In the genomic region with DNA sequence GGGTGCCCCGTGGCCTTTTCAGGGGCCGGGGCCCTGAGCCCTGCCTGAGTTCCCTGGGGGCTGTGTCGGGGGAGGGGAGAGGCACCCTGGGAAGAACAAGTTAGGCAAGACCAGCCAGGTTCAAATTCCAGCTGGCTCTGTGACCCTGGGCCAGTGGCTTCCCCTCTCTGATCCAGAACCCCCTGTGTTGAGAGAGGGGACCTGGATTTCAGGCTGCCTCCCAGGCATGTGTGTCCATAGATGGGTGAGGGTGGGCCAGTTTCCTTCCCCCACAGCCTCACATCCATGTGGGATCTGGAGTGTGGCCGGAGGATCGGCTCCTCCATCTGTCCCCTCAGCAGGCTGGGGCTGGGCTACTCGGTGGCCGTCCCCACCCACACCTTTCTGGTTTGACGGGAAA, we compare ENCODE assay signal across 8 mouse cellular contexts. TPM values are rescaled to one million over a fixed set of nuclear protein-coding genes. Genes with fewer than 3 reads are reported as not detected.
DNase-seq lines count a peak whose midpoint lies in the region; ATAC-seq and TF ChIP-seq lines count a peak whose summit lies in the region.

No protein-coding gene starts in this region.

- no peaks in the 10 kb centered on the region for H3K27me3 ChIP-seq in lung, postnatal 0 days (replicated peaks; ENCODE audit: insufficient read depth, low read length)
- H3K27me3 ChIP-seq in hindbrain, embryonic 16.5 days (replicated peaks; ENCODE audit: control insufficient read depth, insufficient read depth, low read length), result peaks cover 3% of the 10 kb centered on the region; the same call in 1 of the 2 replicates
- peaks cover 6% of the 10 kb centered on the region for H3K27me3 ChIP-seq in neural tube, embryonic 15.5 days (replicated peaks)

- H3K9ac ChIP-seq in lung, postnatal 0 days (replicated peaks; ENCODE audit: low read depth), result peak overlapping the region; percentile 10
- peak overlapping the region; percentile 36 for H3K9ac ChIP-seq in hindbrain, embryonic 16.5 days (ENCODE audit: low read depth, low read length)
- peak overlapping the region; percentile 26; the same call in 1 of the 2 replicates for H3K9ac ChIP-seq in neural tube, embryonic 15.5 days (replicated peaks)

- ATAC-seq in lung, postnatal 0 days, result no peak
- ATAC-seq in hindbrain, embryonic 16.5 days, result no peak
- ATAC-seq in neural tube, embryonic 15.5 days (ENCODE audit: low FRiP score), result no peak

- TF ChIP-seq CTCF in lung, postnatal 0 days (IDR thresholded peaks at IDR 0.05), result no peak

- H3K4me3 ChIP-seq in lung, postnatal 0 days (ENCODE audit: low read depth, low read length), result peak overlapping the region; percentile 17
- no peak overlapping the region for H3K4me3 ChIP-seq in hindbrain, embryonic 16.5 days (ENCODE audit: low read length)
- H3K4me3 ChIP-seq in neural tube, embryonic 15.5 days (replicated peaks), result peak overlapping the region; percentile 15; the same call in 1 of the 2 replicates

- DNase-seq in adrenal gland, adult 2 months, result peak; percentile 49
- no peak for DNase-seq in adrenal gland, postnatal 25 days
- DNase-seq in lung, postnatal 0 days (ENCODE audit: low spot score), result no peak
- no peak for DNase-seq in lung, adult 18-20 months
- DNase-seq in gastrocnemius, postnatal 36 days, result no peak
- DNase-seq in urinary bladder, postnatal 14 days (ENCODE audit: low spot score), result no peak

- H3K9me3 ChIP-seq in lung, postnatal 0 days (ENCODE audit: low read length), result no peaks in the 10 kb centered on the region
- no peaks in the 10 kb centered on the region for H3K9me3 ChIP-seq in hindbrain, embryonic 16.5 days (ENCODE audit: control insufficient read depth, low read length)
- no peaks in the 10 kb centered on the region for H3K9me3 ChIP-seq in neural tube, embryonic 15.5 days (replicated peaks)

- peak overlapping the region; percentile 68 for H3K4me2 ChIP-seq in lung, postnatal 0 days (replicated peaks; ENCODE audit: low read depth, low read length)
- peak overlapping the region; percentile 24; the same call in 1 of the 2 replicates for H3K4me2 ChIP-seq in hindbrain, embryonic 16.5 days (ENCODE audit: low read length)
- peak overlapping the region; percentile 96 for H3K4me2 ChIP-seq in neural tube, embryonic 15.5 days

- intact Hi-C loops in gastrocnemius, postnatal 36 days (cut with DNase I), result no loop called here

- H3K4me1 ChIP-seq in lung, postnatal 0 days (ENCODE audit: insufficient read depth, low read depth, low read length), result peaks cover 45% of the 10 kb centered on the region
- H3K4me1 ChIP-seq in hindbrain, embryonic 16.5 days (ENCODE audit: control insufficient read depth, insufficient read depth, low read depth, low read length), result peaks cover 45% of the 10 kb centered on the region
- H3K4me1 ChIP-seq in neural tube, embryonic 15.5 days, result peaks cover 62% of the 10 kb centered on the region

- WGBS in lung, postnatal 0 days, result 29% methylated on average over 8 of the region's 8 CpGs
- WGBS in hindbrain, embryonic 16.5 days, result 56% methylated on average over 8 of the region's 8 CpGs
- WGBS in neural tube, embryonic 15.5 days, result 49% methylated on average over 8 of the region's 8 CpGs

- peak overlapping the region; percentile 39 for H3K27ac ChIP-seq in lung, postnatal 0 days (ENCODE audit: low read length)
- no peak overlapping the region for H3K27ac ChIP-seq in hindbrain, embryonic 16.5 days (ENCODE audit: low read depth, low read length)
- 0 out of 2 replicates have a peak overlapping the region, but pooled peaks have one; percentile 37 for H3K27ac ChIP-seq in neural tube, embryonic 15.5 days (replicated peaks)

- no peak for TF ChIP-seq EP300 in lung, postnatal 0 days (IDR thresholded peaks at IDR 0.05)

- H3K36me3 ChIP-seq in lung, postnatal 0 days (ENCODE audit: insufficient read depth, low read length), result peaks cover 11% of the 10 kb centered on the region; the same call in 1 of the 2 replicates
- peaks cover 14% of the 10 kb centered on the region for H3K36me3 ChIP-seq in hindbrain, embryonic 16.5 days (ENCODE audit: control insufficient read depth, insufficient read depth, low read length)
- H3K36me3 ChIP-seq in neural tube, embryonic 15.5 days, result peaks cover 18% of the 10 kb centered on the region

RNA-seq across cellular contexts. Expression of gene Zbtb7a, which starts 5.0 kb away (rescaled TPM):
- total RNA-seq in adrenal gland, adult 2 months (2021), result 10 to 100 TPM; 62.9 to 80.9 TPM
- 150 and 158 TPM in 2 replicates for polyA plus RNA-seq in adrenal gland, adult 2 months (2012; rRNA removed)
- 72.8 and 96.8 TPM in 2 replicates for total RNA-seq in adrenal gland, postnatal 25 days (2021)
- 58.2 and 62.0 TPM in 2 replicates for polyA plus RNA-seq in lung, postnatal 0 days (2015; fragmentation: Nextera tagmentation; extraction: Ambion mirVana)
- polyA plus RNA-seq in hindbrain, embryonic 16.5 days (2015; fragmentation: Nextera tagmentation; extraction: Ambion mirVana), result 13.3 and 13.6 TPM in 2 replicates
- 14.8 and 21.0 TPM in 2 replicates for polyA plus RNA-seq in neural tube, embryonic 15.5 days (2015; fragmentation: Nextera tagmentation; extraction: Ambion mirVana)
- 10 to 100 TPM; 22.4 to 27.8 TPM for total RNA-seq in gastrocnemius, postnatal 36 days (2021)

RNA-seq across cellular contexts. Expression of gene Pias4, which starts 27.7 kb away (rescaled TPM):
- 10 to 100 TPM; 27.3 to 29.8 TPM for total RNA-seq in adrenal gland, adult 2 months (2021)
- 41.4 and 48.6 TPM in 2 replicates for polyA plus RNA-seq in adrenal gland, adult 2 months (2012; rRNA removed)
- total RNA-seq in adrenal gland, postnatal 25 days (2021), result 33.1 and 36.9 TPM in 2 replicates
- 27.9 TPM in 2 replicates for polyA plus RNA-seq in lung, postnatal 0 days (2015; fragmentation: Nextera tagmentation; extraction: Ambion mirVana)
- polyA plus RNA-seq in hindbrain, embryonic 16.5 days (2015; fragmentation: Nextera tagmentation; extraction: Ambion mirVana), result 47.1 and 56.9 TPM in 2 replicates
- 52.8 and 57.3 TPM in 2 replicates for polyA plus RNA-seq in neural tube, embryonic 15.5 days (2015; fragmentation: Nextera tagmentation; extraction: Ambion mirVana)
- 10 to 100 TPM; 14.0 to 16.3 TPM for total RNA-seq in gastrocnemius, postnatal 36 days (2021)

RNA-seq across cellular contexts. Expression of gene Map2k2, which starts 34.3 kb away (rescaled TPM):
- total RNA-seq in adrenal gland, adult 2 months (2021), result 100 to 1,000 TPM; 157 to 185 TPM
- polyA plus RNA-seq in adrenal gland, adult 2 months (2012; rRNA removed), result 787 and 873 TPM in 2 replicates
- 182 and 184 TPM in 2 replicates for total RNA-seq in adrenal gland, postnatal 25 days (2021)
- 118 and 121 TPM in 2 replicates for polyA plus RNA-seq in lung, postnatal 0 days (2015; fragmentation: Nextera tagmentation; extraction: Ambion mirVana)
- 236 and 240 TPM in 2 replicates for polyA plus RNA-seq in hindbrain, embryonic 16.5 days (2015; fragmentation: Nextera tagmentation; extraction: Ambion mirVana)
- polyA plus RNA-seq in neural tube, embryonic 15.5 days (2015; fragmentation: Nextera tagmentation; extraction: Ambion mirVana), result 227 and 241 TPM in 2 replicates
- 100 to 1,000 TPM; 160 to 174 TPM for total RNA-seq in gastrocnemius, postnatal 36 days (2021)

RNA-seq across cellular contexts. Expression of gene Eef2, which starts 36.4 kb away (rescaled TPM):
- total RNA-seq in adrenal gland, adult 2 months (2021), result 1,000 to 10,000 TPM; 1,393 to 1,508 TPM
- 1,342 and 1,424 TPM in 2 replicates for polyA plus RNA-seq in adrenal gland, adult 2 months (2012; rRNA removed)
- total RNA-seq in adrenal gland, postnatal 25 days (2021), result 1,495 and 1,572 TPM in 2 replicates
- 509 and 537 TPM in 2 replicates for polyA plus RNA-seq in lung, postnatal 0 days (2015; fragmentation: Nextera tagmentation; extraction: Ambion mirVana)
- polyA plus RNA-seq in hindbrain, embryonic 16.5 days (2015; fragmentation: Nextera tagmentation; extraction: Ambion mirVana), result 525 and 551 TPM in 2 replicates
- polyA plus RNA-seq in neural tube, embryonic 15.5 days (2015; fragmentation: Nextera tagmentation; extraction: Ambion mirVana), result 493 and 549 TPM in 2 replicates
- 100 to 1,000 TPM; 880 to 957 TPM for total RNA-seq in gastrocnemius, postnatal 36 days (2021)

RNA-seq across cellular contexts. Expression of gene Creb3l3, which starts 41.3 kb away (rescaled TPM):
- under 1 TPM; 0.59 to 0.86 TPM for total RNA-seq in adrenal gland, adult 2 months (2021)
- polyA plus RNA-seq in adrenal gland, adult 2 months (2012; rRNA removed), result 0.39 and 0.89 TPM in 2 replicates
- total RNA-seq in adrenal gland, postnatal 25 days (2021), result 1.6 and 2.7 TPM in 2 replicates
- 0.40 and 0.57 TPM in 2 replicates for polyA plus RNA-seq in lung, postnatal 0 days (2015; fragmentation: Nextera tagmentation; extraction: Ambion mirVana)
- 0.24 and 0.32 TPM in 2 replicates for polyA plus RNA-seq in hindbrain, embryonic 16.5 days (2015; fragmentation: Nextera tagmentation; extraction: Ambion mirVana)
- polyA plus RNA-seq in neural tube, embryonic 15.5 days (2015; fragmentation: Nextera tagmentation; extraction: Ambion mirVana), result 0.38 and 0.56 TPM in 2 replicates
- total RNA-seq in gastrocnemius, postnatal 36 days (2021), result under 1 TPM in 1 of 2 experiments, not detected in 1; 0.23 TPM

Comparison
In these comparisons a context has a peak if more than half of its experiments do, and no peak if none do; other contexts are left out.
1. H3K4me2 ChIP-seq: peak in every context shown above with its lines; median percentile 96 in neural tube, embryonic 15.5 days; 68 in lung, postnatal 0 days; 24 in hindbrain, embryonic 16.5 days.